Mouse (Mus musculus) limb, embryonic 12.5 days (tissue): ENCODE results near the gene Pxk. TPM values are rescaled to one million over a fixed set of nuclear protein-coding genes. Genes with fewer than 3 reads are reported as not detected.
"Not testable (repeated sequence)": the region's sequence is repeated elsewhere in the genome, so short reads cannot be mapped to it uniquely, and the experiment has no call there.

Experiments used
- ATAC-seq: fragments of 200-750 bp; cut with Nextera tagmentation; 2 replicates; pipeline ENCODE4 v1.8.0; 2017; ENCODE audit warnings: low read depth, moderate TSS enrichment; ENCODE audit not compliant: insufficient number of reproducible peaks, insufficient read depth, low FRiP score, low TSS enrichment
- H3K27ac ChIP-seq: fragments of 300-500 bp; sonication (generic); 2 replicates; pipeline ENCODE4 v1.5.1; 2016; ENCODE audit warnings: mild to moderate bottlenecking, moderate library complexity
- H3K27me3 ChIP-seq: fragments of 300-500 bp; sonication (generic); 2 replicates; pipeline ENCODE4 v1.6.1; 2016; ENCODE audit warnings: mild to moderate bottlenecking, moderate library complexity
- H3K36me3 ChIP-seq: fragments of 300-500 bp; sonication (generic); 2 replicates; pipeline ENCODE4 v1.6.1; 2016; ENCODE audit warnings: mild to moderate bottlenecking, moderate library complexity
- H3K4me1 ChIP-seq: fragments of 300-500 bp; sonication (generic); replicated peaks from 2 replicates; pipeline ENCODE4 v1.6.1; 2016
- H3K4me2 ChIP-seq: fragments of 300-500 bp; sonication (generic); 2 replicates; pipeline ENCODE4 v1.6.1; 2016; ENCODE audit warnings: mild to moderate bottlenecking, moderate library complexity
- H3K4me3 ChIP-seq: fragments of 300-500 bp; sonication (generic); replicated peaks from 2 replicates; pipeline ENCODE4 v1.5.1; 2016; ENCODE audit warnings: mild to moderate bottlenecking
- H3K9ac ChIP-seq: fragments of 300-500 bp; sonication (generic); replicated peaks from 2 replicates; pipeline ENCODE4 v1.6.1; 2016; ENCODE audit warnings: mild to moderate bottlenecking, moderate library complexity
- H3K9me3 ChIP-seq: fragments of 300-500 bp; sonication (generic); 2 replicates; pipeline ENCODE4 v1.6.1; 2016; ENCODE audit warnings: mild to moderate bottlenecking, moderate library complexity
- WGBS: fragments of 180-500 bp; shearing (Covaris S2); methylation state at CpG from one replicate; pipeline ENCODE4 v1.1.7; 2016; 5-methylcytosine and 5-hydroxymethylcytosine counted together
- polyA plus RNA-seq: library from polyadenylated mRNA; unstranded; fragments of >200 nt; fragmentation: Nextera tagmentation; extraction: Ambion mirVana; gene quantifications from 2 replicates; pipeline ENCODE4 v1.2.1, GENCODE M21; 2016

Gene Pxk
- polyA plus RNA-seq, 1 experiment from 2014 or later: 22.8 TPM

DNA sequence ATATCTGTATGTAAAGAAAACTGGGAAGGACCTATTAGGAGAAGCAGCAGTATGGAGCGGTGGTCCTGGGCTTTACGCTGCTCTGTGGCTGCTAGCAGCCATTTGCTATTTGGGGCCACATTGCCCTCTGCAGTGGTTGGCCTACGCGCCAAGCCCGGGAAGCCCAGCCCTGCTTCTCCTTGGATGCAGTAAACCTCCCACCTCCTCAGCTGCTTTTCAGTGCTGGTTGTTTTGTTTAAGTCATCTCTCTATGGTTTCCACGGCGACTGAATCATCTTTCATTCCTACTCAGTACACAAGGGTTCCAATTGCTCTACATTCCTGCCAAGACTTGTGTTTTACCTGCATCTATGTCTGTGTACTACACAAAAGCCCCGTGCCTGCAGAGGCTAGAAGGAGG is 50.8 kb downstream of the Pxk start:
- no peak for ATAC-seq

DNA sequence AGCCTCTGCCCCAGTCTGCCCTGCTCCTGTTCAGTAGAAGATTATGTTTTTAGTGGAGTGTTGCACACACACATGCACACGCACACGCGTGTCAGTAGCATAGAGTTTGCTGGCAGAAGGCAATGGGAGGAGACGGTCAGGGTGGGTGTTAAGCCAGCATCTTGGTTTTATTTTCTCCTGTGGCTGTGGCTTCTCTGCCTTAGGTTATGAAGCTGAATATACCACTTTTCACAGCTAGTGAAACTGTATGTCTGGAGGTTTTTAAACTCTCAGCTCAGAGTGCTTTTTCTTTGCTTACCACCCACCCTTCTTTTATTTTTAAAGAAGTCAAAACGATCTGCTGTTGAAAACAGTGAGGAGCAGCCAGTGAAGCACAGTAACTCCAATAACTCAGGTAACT is 53.7 kb downstream of the Pxk start:
- H3K4me3 ChIP-seq: no peak overlapping the region
- H3K9ac ChIP-seq: no peak overlapping the region
- no peaks in the 10 kb centered on the region for H3K4me1 ChIP-seq
- no peak for ATAC-seq
- peaks cover 15% of the 10 kb centered on the region for H3K36me3 ChIP-seq
- no peak overlapping the region for H3K4me2 ChIP-seq
- no peaks in the 10 kb centered on the region for H3K27me3 ChIP-seq
- H3K27ac ChIP-seq: no peak overlapping the region
- H3K9me3 ChIP-seq: no peaks in the 10 kb centered on the region
- 88% methylated on average over 5 of the region's 5 CpGs for WGBS

More for the DNA sequence above, 50.8 kb downstream of the Pxk start:
- no peak overlapping the region for H3K4me3 ChIP-seq
- no peaks in the 10 kb centered on the region for H3K9me3 ChIP-seq
- H3K27ac ChIP-seq: no peak overlapping the region
- peaks cover 32% of the 10 kb centered on the region for H3K36me3 ChIP-seq
- WGBS: 83% methylated on average over 8 of the region's 8 CpGs
- no peak overlapping the region for H3K9ac ChIP-seq
- H3K4me2 ChIP-seq: no peak overlapping the region
- H3K4me1 ChIP-seq: no peaks in the 10 kb centered on the region
- no peaks in the 10 kb centered on the region for H3K27me3 ChIP-seq

DNA sequence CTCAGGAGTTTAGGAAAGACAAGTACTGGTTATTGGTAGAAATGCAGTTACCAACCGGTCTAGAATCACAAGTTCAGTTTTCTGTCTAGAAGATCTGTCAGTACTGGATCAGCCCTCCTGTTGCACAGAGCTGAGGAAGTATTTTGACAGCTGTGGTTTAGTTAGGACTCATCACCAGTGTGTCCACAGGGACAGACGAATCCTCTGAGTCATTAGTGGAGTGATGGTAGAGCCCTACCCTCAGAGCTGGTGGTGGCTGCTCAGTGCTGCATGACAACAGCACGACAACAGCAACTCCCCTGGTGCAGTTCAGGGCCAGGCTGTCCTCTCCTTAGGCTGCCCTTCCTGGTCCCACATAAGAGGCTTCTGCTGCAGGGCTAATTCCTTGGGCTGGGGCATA is 56.1 kb downstream of the Pxk start:
- ATAC-seq: no peak
- WGBS: 86% methylated on average over 3 of the region's 3 CpGs
- Histone ChIP-seq H3K4me3 (no peak overlapping the region), H3K9ac (no peak overlapping the region), H3K4me2 (no peak overlapping the region), H3K36me3 (peaks cover 15% of the 10 kb centered on the region), H3K27ac (no peak overlapping the region), H3K9me3 (no peaks in the 10 kb centered on the region), H3K4me1 (no peaks in the 10 kb centered on the region), H3K27me3 (no peaks in the 10 kb centered on the region)

DNA sequence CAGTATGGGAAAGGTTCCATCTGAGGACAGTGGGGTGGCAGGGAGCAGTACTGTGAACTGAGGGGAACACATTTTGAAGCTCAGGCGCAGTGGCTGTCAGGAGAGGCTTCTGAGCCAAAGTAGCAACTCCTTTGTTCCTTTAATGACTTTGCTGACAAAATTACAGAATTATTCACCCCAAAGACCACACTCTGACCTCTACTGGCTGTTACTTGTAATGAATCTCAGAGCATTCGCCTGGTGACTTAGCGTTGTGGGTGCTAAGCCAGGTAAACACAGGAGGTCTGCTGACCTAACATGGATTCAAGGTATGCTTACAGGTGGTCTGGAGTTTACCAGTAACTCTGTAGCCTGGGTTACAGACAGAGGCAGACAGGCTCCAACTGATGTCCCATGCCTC is 58.9 kb downstream of the Pxk start:
- no peak overlapping the region for H3K9ac ChIP-seq
- no peaks in the 10 kb centered on the region for H3K27me3 ChIP-seq
- no peak overlapping the region for H3K4me3 ChIP-seq
- no peaks in the 10 kb centered on the region for H3K9me3 ChIP-seq
- H3K4me1 ChIP-seq: no peaks in the 10 kb centered on the region
- H3K27ac ChIP-seq: no peak overlapping the region
- peaks cover 25% of the 10 kb centered on the region; the same call in 1 of the 2 replicates for H3K36me3 ChIP-seq
- ATAC-seq: no peak
- H3K4me2 ChIP-seq: no peak overlapping the region
- WGBS: 32% methylated on average over 3 of the region's 3 CpGs

DNA sequence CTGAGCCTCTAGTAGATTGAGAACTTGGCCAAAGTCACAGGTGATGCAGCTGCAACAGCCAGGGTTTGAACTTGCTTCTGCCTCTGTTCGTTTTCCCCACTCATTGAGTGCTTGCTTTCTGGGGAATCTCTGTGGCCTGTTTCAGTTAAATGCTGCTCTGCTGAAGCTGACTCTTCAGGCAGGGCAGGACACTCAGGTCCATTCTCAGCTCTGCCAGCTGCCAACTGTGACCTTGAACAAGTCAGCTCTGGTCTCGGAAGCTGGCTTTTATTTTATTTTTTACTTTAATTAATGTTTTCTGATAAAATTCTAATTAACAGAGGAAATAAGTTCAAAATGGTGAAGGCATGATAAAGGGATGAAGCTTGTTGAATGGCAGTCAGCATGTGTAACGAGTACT is 60.7 kb downstream of the Pxk start:
- no peak overlapping the region for H3K4me3 ChIP-seq
- no peak for ATAC-seq
- H3K27me3 ChIP-seq: no peaks in the 10 kb centered on the region
- H3K9me3 ChIP-seq: no peaks in the 10 kb centered on the region
- H3K27ac ChIP-seq: no peak overlapping the region
- no peak overlapping the region for H3K9ac ChIP-seq
- peaks cover 41% of the 10 kb centered on the region for H3K36me3 ChIP-seq
- WGBS: 91% methylated on average over 3 of the region's 3 CpGs
- no peaks in the 10 kb centered on the region for H3K4me1 ChIP-seq
- H3K4me2 ChIP-seq: no peak overlapping the region

DNA sequence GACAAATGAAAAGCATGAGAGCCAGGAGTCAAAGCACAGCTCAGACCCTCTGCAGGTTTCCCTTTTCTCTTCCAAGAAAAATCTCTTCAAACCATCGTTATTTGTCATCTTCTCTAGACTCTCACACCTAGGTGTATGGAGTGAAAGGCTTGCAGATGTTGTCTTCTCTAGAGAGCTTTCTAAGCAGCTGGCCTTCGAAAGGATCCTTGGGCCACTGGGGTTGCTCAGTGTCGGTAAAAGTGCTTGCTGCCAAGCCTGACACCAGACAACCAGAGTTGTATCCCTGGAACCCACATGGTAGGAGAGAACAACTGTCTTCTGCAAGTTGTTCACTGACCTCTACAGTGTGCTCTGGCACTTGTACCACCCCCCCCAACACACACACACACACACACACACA is 61.1 kb downstream of the Pxk start:
- H3K4me2 ChIP-seq: no peak overlapping the region
- 85% methylated on average over 3 of the region's 3 CpGs for WGBS
- ATAC-seq: no peak
- H3K9ac ChIP-seq: no peak overlapping the region
- no peaks in the 10 kb centered on the region for H3K4me1 ChIP-seq
- no peak overlapping the region for H3K4me3 ChIP-seq
- H3K36me3 ChIP-seq: peaks cover 43% of the 10 kb centered on the region
- H3K27ac ChIP-seq: no peak overlapping the region
- H3K9me3 ChIP-seq: no peaks in the 10 kb centered on the region
- no peaks in the 10 kb centered on the region for H3K27me3 ChIP-seq

DNA sequence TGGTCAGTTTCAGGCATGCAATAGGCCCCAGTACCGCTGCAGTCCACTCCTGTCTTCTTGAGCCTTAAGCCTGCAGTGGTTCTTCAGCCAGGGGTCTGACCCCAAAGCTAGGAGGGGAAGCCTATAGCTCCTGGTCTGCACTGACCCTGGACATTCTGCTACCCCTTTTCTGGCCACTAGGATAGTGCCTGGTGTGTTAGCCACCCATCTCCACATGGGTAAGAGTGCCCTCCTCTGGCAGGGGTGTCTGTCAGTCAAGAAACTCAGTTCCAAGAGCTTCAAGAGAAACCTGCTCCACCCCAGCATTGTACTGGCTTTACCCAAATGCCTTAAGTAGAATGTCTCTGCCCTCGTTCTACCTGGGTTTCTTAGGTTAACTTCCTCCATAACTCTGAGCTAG is 63.8 kb downstream of the Pxk start:
- Histone ChIP-seq H3K4me2 (no peak overlapping the region), H3K9me3 (no peaks in the 10 kb centered on the region), H3K27ac (no peak overlapping the region), H3K4me1 (no peaks in the 10 kb centered on the region), H3K27me3 (no peaks in the 10 kb centered on the region), H3K4me3 (no peak overlapping the region), H3K9ac (no peak overlapping the region), H3K36me3 (peaks cover 66% of the 10 kb centered on the region)
- ATAC-seq: no peak
- 84% methylated on average over 2 of the region's 2 CpGs for WGBS

DNA sequence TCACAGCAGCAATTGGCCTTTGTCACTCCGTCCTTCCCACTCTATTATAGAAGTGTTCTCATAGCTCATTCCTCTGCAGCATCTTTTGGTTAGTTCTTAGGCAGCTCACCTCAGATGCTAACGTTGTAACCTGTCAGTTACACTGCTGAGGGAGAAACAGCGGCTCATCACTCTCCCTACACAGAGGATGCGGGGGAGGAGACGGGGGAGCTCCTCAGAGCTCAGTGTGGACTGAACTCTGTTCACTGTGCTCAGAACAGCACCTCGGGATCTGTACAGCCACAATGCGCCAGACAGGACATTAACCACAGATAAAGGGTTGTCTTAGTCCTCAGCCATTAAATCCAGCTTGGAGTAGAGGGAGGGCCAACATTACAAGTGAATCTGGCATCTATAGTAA is 66.5 kb downstream of the Pxk start:
- 84% methylated on average over 7 of the region's 7 CpGs for WGBS
- H3K27me3 ChIP-seq: no peaks in the 10 kb centered on the region
- no peak overlapping the region for H3K4me3 ChIP-seq
- no peaks in the 10 kb centered on the region for H3K4me1 ChIP-seq
- peaks cover 93% of the 10 kb centered on the region for H3K36me3 ChIP-seq
- H3K27ac ChIP-seq: no peak overlapping the region
- H3K9ac ChIP-seq: no peak overlapping the region
- no peaks in the 10 kb centered on the region for H3K9me3 ChIP-seq
- H3K4me2 ChIP-seq: no peak overlapping the region
- no peak for ATAC-seq

DNA sequence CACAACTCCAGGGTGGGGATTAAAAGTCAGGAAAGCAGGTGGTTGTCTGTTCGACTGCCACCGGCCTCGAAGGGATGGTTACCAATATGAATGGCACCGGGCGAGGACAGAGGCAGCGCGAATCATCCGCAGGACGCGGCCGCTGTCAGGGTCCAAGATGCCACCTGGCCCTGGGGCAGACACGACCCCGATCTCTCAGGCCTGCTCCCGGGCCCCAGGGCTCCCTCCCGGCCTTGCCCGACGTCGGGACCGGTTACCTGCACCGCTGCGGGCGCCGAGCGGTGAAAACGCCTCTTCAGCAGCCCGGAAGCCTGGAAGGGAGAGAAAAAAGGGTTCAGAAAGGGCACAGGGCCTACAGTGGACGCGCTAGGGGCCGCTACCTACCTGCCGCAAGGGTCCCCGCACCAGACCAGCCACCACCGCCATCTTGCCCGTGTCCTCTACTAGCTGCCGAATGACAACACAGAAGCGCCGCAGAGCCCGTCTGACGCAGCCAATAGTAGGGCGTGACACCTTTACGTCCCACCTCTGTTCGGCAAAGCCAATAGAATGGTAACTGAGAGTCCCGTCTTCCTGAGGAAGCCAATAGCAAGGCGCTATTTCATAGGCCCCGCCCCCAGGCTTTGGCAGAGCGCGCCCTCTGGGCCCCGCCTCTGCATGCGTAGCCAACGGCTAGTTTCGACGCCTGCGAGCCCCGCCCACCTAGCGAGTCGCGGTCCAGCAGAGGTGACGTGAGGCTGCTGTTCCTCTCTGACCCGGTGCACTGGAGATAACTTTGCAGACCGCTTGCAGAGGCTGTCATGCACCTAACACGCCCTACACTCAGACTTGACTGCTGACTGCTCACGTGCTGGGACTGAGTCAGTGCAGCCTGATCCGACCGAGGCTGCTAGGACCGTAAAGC is 74.7 kb downstream of the Pxk start, which contains the start of gene Pdhb:
Pdhb (minus strand) TSS at position 519 of the 904 bp plus-strand sequence.
- H3K27ac ChIP-seq: peak within 1 kb of the TSS; percentile 86
- H3K36me3 ChIP-seq: peaks cover 34% of the 10 kb centered on the region
- peaks cover 7% of the 10 kb centered on the region for H3K4me1 ChIP-seq
- ATAC-seq: peak; percentile 100
- peak within 1 kb of the TSS; percentile 79 for H3K4me2 ChIP-seq
- H3K9ac ChIP-seq: peak within 1 kb of the TSS; percentile 90
- H3K4me3 ChIP-seq: peak within 1 kb of the TSS; percentile 94
- under 1% methylated on average over 64 of the region's 64 CpGs for WGBS
- no peaks in the 10 kb centered on the region for H3K27me3 ChIP-seq
- H3K9me3 ChIP-seq: no peaks in the 10 kb centered on the region

DNA sequence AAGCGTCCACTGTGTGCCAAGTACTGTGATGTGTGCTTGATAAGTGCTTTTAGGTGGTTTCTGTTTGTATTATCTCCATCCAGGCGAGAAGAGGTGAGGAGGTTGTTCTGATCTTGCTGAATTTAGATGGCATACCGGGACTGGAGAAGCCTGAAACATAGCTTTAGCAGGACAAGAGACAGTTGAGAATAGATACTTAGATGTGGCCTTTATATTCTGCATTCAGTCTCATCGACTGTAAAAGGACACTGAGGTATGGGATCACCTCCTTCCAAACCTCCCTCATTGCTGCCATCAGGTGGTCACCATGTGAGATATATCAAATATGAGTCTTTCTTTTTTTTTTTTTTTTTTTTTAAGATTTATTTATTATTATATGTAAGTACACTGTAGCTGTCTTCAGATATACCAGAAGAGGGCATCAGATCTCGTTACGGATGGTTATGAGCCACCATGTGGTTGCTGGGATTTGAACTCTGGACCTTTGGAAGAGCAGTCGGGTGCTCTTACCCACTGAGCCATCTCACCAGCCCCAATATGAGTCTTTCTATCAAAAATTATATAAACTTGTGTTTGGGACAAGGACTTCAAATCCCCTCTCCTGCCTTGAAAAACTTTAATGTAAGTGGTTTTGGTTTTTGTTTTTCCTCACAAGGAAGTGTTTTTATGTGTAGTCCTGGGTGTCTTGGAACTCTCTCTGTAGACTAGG is 75.7 kb downstream of the Pxk start:
- not testable (repeated sequence) for H3K27me3 ChIP-seq, H3K9me3 ChIP-seq, ATAC-seq, H3K4me1 ChIP-seq
- Histone ChIP-seq H3K27ac (peak overlapping the region; percentile 77), H3K36me3 (peaks cover 25% of the 10 kb centered on the region), H3K4me2 (peak overlapping the region; percentile 79), H3K4me3 (peak overlapping the region; percentile 94), H3K9ac (peak overlapping the region; percentile 51)
- WGBS: 40% methylated on average over 7 of the region's 7 CpGs

DNA sequence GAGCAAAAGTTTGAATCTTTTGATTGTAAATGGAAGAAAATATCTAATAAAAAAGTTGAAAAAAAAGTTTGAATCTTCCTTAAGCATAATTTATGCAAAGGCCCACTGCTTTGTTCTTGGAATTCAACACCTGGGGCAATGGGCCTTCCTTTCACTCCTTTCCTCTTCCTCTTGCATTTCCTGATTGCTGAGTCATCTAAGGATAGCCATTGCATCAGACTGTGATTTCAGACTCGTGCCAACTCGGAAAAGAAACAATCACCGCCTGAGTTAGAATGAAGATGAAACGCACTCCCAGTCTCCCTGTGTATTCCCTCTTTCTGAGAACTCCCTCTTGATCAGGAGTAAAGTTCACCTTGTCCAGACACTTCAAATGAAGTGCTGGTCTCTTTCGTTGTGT is 76.6 kb downstream of the Pxk start:
- no peak overlapping the region for H3K27ac ChIP-seq
- no peak for ATAC-seq
- peaks cover 15% of the 10 kb centered on the region for H3K36me3 ChIP-seq
- H3K4me3 ChIP-seq: no peak overlapping the region
- no peaks in the 10 kb centered on the region for H3K27me3 ChIP-seq
- no peak overlapping the region for H3K4me2 ChIP-seq
- no peak overlapping the region for H3K9ac ChIP-seq
- H3K9me3 ChIP-seq: no peaks in the 10 kb centered on the region
- H3K4me1 ChIP-seq: peaks cover 7% of the 10 kb centered on the region
- WGBS: 83% methylated on average over 5 of the region's 5 CpGs
